Mouse (Mus musculus) ES-E14 (cell line): ENCODE results near the gene Mllt3.

Source experiments
- MAFK ChIP-seq: IDR thresholded peaks from 2 replicates; pipeline ENCODE4 v1.6.1; 2014; ENCODE audit warnings: mild to moderate bottlenecking, low read depth, low read length, inconsistent platforms; ENCODE audit not compliant: insufficient read depth
- ZC3H11A ChIP-seq: IDR thresholded peaks from 2 replicates; pipeline ENCODE4 v1.6.1; 2012; ENCODE audit warnings: low read depth, mild to moderate bottlenecking, inconsistent platforms, low read length, borderline replicate concordance

GRCm38 (mm10) chr4:87823191-87823590, 210.0 kb downstream of the Mllt3 start:
- TF ChIP-seq MAFK (no peak), ZC3H11A (no peak)
